Mouse (Mus musculus): Measurements from ENCODE around the gene Rad51.

DNA sequence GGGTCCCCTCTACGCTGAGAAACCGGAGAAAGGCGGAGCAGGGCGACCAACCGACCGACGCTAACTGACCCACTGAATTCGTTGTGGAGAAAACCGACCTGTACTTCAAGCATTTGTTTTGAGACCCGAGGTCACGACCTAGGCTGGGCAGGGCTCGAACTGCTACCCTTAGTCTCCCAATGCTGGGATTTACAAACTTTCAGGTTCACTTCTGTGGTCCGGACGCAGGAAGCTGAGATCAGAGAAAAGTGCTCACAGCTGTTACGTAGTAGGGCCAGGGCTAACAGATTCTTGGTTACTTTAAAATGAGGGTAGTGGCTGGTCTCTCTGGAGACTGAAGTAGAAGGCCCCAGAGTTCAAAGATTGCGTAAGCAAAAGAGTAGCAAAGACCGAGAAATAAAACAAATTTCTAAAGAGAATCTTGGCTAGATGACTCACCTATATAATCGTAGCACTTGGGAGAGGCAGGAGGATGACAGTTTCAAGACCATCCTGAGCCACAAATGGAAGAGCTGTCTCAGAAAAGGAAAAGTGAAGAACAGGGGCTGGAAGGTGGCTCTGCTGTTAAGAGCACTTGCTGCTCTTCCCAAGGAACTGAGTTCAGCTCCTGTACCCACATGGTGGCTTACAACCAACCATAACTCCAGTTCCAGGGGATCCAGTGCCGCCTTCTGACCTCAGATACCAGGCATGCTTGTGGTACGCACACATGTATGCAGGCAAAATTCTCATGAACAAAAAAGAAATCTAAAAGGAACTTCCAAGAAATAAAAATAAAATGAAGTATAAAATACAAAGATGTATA lies 730 bp downstream of the Rad51 start:
- TF ChIP-seq CTCF (IDR thresholded peaks at IDR 0.05; ENCODE audit: borderline replicate concordance, extremely low read depth, insufficient read depth, insufficient read length), result no peak
- no peak for TF ChIP-seq POLR2A (IDR thresholded peaks at IDR 0.05; ENCODE audit: borderline replicate concordance, extremely low read depth, insufficient read depth, insufficient read length, poor library complexity, severe bottlenecking)
